Mouse (Mus musculus) cerebellum, adult 11-12 months (tissue): ENCODE measurements around the gene Xpot.

Source experiments
- DNase-seq: peaks from one replicate; pipeline ENCODE4 v3.0.0; 2022

The Xpot gene

DNA sequence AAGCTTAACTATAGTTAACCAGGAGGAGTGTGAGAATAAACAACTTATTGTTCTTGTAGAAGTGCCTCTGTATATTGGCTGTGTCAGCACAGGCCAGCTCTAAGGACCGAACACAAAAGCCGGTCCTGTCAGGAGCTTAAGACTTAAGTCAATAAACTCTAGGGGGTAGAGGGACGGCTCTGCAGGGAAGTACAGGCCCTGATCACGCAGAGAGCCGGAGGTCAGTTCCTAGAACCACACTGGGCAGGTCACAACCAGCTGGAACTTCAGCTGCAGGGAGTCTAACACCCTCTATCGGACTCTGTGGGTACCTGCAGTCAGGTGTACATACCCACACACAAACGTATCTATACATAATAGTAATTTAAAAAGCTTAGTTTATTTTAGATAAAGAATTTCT is 10.2 kb downstream of the Xpot start:
- DNase-seq = no peak

DNA sequence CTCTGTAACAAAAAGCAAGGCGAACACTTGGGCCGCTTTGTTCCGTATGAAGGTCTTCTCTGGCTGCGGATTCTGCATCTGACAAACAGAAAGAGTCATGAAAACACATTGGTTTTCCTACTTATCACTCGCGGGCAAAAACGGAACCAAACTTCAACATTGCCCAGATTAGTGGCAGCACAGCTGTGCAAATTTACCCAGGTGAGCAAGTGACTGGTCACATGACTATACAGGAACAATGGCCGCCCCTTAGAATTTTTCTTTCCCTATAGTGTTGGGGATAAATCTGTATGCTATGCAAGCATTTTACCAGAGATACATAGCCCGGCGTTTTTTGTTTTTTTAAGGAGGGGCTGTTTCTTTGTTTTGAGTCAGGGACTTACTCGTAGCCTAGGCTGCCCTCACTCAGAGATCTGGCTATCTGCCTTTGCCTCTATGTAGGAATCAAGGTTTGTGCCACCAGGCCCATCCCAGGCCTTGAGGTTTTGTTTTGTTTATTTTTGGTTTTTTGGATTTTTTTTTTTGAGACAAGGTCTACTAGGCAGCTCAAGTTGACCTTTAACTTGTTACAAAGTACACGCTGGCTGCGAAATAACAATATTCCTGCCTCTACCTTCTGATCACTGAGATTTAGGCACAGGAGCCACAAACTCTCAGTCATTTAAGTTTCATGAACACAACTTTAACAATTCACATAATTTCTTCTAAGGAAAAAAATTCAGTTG is 10.8 kb downstream of the Xpot start:
- no peak for DNase-seq

DNA sequence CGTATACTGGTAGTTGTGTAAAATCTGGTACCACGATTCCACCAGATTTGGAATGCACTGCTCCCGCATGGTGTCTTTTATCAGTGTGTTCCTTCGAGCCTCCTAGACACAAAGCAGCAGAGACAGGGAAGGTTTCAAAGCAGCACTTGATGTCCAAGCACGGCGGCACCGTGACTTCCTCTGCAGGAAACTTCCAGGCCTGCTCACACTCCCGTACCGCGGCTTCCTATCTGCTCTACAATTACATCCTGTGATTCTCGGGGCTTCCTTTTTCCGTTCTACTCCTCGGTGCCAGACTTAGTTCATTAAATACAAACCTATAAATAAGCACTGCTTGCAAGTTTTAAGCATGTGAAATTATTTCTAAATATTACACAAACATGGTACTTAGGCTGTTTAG is 12.6 kb downstream of the Xpot start:
- DNase-seq = no peak

DNA sequence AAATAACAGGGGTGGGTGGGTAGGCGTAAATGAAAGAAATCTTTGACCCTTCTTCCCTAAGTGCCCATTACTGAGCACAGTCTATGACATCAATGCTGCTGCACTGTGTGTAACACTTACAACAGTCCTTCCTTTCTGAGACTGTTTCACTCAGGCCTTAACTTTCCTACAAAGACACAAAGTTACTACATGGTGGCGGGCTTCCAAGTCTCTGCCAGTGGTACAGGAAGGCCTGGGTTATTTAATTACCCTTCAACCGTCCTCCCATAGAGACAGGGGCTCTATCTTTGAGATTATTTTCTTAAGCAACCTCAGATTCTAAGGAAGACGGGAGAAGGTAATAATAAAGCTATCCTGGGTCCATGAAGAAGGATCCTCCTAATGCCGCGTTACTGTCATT is 13.7 kb downstream of the Xpot start:
- DNase-seq = no peak

DNA sequence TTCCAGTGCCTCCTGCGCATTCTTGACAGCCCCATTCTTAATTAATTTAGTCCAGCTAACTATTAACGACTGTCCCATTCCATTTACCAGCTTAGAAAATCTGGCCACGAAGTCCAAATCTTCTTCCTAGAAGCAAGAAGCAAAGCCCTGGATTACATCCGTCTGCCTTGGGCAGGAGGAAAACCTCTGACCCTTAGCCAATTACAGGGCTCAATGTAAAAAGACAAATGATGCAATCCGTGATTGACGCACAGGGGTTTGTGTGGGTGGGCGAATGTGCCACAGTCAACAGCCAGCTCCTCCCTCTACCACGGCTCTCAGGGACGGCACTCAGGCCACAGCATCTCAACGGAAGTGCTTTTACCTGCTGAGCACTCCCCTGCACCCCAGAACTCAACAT is 14.5 kb downstream of the Xpot start:
- no peak for DNase-seq

DNA sequence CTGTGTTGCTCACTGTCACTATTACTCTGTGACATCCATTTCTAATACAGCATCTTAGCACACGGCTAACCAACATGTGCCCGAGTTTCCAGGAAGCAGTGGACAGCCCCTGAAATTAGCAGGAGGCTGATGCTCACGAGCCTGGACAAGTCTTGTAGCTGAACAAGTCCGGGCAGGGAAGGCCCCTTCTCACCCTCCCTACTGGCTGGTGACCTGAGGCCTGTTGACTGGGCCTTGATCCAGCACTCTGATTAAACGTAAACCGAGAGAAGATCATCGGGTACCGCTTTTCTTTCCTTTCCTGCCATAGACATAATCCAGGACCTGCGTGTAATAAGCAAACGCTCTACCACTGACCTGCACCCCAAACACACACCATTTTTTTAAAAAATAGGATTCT is 18.0 kb downstream of the Xpot start:
- DNase-seq = no peak

GRCm38 (mm10) chr10:121604632-121605344 is 21.3 kb downstream of the Xpot start:
- no peak for DNase-seq

GRCm38 (mm10) chr10:121603556-121603955 is 22.6 kb downstream of the Xpot start:
- no peak for DNase-seq

DNA sequence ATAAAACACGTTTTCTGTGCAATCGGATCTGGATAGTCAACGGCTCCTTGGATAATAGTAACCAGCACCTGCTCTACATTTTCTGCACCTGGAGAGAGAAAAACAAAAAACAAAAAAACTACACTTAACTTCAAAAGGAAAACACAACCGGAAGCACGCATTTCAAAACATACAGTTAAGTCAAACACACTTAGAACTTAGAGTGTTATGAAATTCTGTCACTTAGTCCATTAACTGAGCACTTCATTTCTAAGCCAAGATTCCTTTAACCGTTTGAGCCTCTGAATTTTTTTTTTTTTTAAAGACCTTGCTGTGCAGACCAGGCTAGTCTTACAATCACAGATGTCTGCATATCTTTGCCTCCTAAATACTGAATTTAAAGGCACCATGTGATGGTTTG is 24.9 kb downstream of the Xpot start:
- DNase-seq = no peak

- DNase-seq = no peak
These were observed 29.6 kb downstream of the Xpot start for GRCm38 (mm10) chr10:121596580-121596979.

- DNase-seq = no peak
These were observed 35.0 kb downstream of the Xpot start for GRCm38 (mm10) chr10:121591106-121591505.

GRCm38 (mm10) chr10:121587371-121587840 is 38.7 kb downstream of the Xpot start:
- no peak for DNase-seq

- DNase-seq = peak; percentile 95
These were observed 39.3 kb downstream of the Xpot start, which contains the start of gene Tbk1 for GRCm38 (mm10) chr10:121586675-121587370. Gene Tbk1 (minus strand): TSS chr10:121586787.

DNA sequence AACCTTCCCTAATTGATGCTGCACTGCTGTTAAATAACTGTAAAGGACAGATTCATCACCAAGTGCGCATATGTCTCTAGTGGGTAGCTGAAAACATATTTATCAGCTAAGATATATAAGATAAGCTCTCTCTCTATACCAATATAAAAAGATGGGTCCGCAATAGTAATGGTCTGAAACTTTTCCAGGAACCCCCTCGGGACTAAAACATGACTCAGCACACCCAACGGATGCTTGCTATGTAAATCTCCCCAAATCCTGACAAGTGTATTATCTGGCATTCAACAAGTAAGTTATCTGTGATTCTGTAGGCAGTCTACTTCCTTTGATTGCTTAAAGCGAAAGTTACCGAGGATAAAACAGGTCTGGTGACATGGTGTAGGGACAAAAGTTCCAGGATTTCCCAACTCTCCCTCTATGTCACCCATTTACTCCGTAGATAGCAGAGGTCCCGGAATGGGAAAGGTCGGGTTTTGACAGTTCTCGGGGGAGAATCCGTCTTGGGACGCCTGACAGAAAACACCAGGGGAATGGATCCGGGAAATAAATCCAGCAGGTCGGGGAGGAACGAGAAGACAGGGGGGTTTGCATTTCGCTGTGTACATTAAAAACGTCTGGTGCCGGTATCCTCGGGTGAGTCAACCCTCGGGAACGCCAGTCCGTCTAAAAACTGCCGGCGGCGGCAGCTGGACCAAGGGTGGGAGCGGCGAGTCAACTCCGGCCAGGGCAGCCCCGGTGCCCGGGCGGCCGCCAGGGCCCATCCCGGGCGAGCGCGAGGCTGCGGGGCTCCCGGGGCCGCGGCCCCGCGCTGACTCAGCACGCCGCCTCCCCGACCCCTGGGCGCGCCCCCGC is 40.1 kb downstream of the Xpot start:
- no peak for DNase-seq

DNA sequence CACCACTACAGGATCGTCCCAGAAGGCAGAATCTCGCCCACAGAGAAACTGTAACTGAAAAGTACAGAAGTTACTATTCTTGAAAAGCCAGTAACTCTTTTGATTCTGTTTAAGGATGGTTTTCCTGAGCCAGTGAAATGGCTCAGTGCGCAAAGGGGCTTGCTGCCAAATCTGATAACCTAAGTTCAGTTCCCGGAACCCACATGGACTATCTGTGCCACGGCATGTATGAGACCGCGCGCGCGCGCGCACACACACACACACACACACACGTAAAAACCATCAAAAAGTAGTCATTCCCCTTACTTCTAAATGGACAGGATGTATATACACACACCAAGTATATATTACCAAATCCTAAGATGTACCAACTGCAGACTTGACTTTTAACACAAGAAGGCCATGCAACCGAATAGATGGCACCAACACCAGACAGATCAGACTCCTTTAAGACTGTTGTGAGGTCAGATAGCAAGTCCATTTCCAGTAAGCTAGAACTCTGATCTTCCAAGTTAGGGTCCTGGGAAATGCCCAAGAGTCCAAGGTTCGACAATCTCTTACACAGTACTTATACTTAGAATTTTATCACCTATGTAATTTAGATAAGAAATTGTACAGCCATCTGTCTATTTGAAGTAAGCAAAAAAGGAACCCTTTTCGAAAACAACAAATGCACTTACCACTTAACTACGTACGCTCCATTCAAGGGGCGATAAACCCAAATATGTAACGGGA is 40.9 kb downstream of the Xpot start:
- no peak for DNase-seq

GRCm38 (mm10) chr10:121584033-121584432 is 42.1 kb downstream of the Xpot start:
- no peak for DNase-seq

GRCm38 (mm10) chr10:121583016-121583415 is 43.1 kb downstream of the Xpot start:
- DNase-seq = no peak

DNA sequence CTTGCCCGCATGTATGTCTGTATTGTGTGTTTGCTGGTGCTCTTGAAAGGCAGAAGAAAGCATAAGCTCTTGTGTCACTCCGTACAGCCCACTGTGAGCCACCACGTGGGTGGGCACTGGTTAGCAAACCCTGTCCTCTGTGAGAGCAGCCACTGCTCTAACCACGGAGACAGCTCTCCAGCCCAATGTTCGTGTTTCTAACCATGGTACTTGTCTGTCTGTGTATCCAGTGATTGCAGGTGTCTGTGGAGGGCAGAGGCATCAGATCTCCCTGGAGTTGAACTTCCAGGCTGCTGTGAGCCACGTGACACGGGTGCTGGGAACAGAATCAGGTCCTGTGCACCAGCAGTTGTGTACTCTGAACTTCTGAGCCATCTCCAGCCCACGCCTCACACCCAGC is 43.8 kb downstream of the Xpot start:
- no peak for DNase-seq

DNA sequence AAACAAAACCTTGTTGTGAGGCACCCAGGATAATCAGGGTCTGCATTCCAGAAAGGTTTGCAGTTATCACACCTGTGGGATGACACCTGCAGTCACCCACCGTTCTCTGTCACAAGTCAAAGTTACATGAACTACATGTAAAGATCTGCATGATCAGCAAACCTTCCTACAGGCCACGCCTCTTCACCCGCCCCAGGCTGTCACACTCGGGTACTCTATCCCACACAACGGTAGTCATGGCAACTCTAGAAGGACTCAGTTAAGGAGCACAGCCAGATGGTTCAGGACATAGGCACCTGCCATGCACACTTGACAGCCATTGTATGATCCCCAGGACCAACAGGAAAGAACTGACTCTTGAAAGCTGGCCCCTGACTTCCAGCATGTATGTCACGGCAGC is 44.7 kb downstream of the Xpot start:
- no peak for DNase-seq

GRCm38 (mm10) chr10:121580381-121580780 is 45.8 kb downstream of the Xpot start:
- DNase-seq = no peak

DNA sequence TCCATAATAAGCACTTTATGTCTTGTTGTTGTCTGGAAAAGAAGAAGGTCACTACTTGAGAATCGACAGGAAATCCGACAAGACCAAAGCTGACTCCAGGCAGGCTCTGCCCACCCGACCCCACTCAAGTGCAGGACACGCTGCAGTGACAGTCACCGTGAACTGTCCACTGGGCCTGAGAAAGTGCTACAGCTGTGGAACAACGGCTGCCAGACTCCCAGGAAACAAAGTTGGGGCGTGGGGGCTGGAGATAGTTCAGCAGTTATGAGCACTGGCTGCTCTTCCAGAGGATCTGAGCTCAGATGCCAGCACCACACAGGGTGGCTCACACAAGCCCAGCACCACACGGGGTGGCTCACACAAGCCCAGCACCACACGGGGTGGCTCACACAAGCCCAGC is 49.8 kb downstream of the Xpot start:
- DNase-seq = no peak

GRCm38 (mm10) chr10:121571511-121572147 is 54.5 kb downstream of the Xpot start:
- DNase-seq = no peak
